Mouse (Mus musculus) heart, adult 2 months (tissue): Measurements from ENCODE around the gene Gtf2h4. TPM values are rescaled to one million over a fixed set of nuclear protein-coding genes. Genes with fewer than 3 reads are reported as not detected.
A peak's percentile ranks its signal among the peaks of the same experiment; 100 is the strongest.

Experiments used
- DNase-seq, 2 experiments: peaks; one replicate each; pipeline ENCODE4 v3.0.0; 2021
- H3K27ac ChIP-seq: fragments of 200-600 bp; 2 replicates; pipeline ENCODE4 v1.8.1; 2022
- H3K27me3 ChIP-seq: fragments of 200-500 bp; 2 replicates; pipeline ENCODE4 v1.6.1; 2012; ENCODE audit warnings: mild to moderate bottlenecking, low read length, inconsistent platforms, mixed read lengths; ENCODE audit not compliant: control insufficient read depth, insufficient read depth
- H3K36me3 ChIP-seq: fragments of 200-500 bp; 2 replicates; pipeline ENCODE4 v1.6.1; 2012; ENCODE audit warnings: low read length, inconsistent platforms; ENCODE audit not compliant: control insufficient read depth, insufficient read depth
- H3K4me1 ChIP-seq: fragments of 200-500 bp; 2 replicates; pipeline ENCODE4 v1.6.1; 2011; ENCODE audit warnings: low read length; ENCODE audit not compliant: control insufficient read depth, insufficient read depth
- H3K4me3 ChIP-seq: fragments of 200-600 bp; 2 replicates; pipeline ENCODE4 v1.8.1; 2022
- H3K79me2 ChIP-seq: fragments of 200-500 bp; replicated peaks from 2 replicates; pipeline ENCODE4 v1.6.1; 2012; ENCODE audit warnings: mild to moderate bottlenecking, inconsistent platforms, low read length, moderate library complexity, mixed read lengths; ENCODE audit not compliant: control insufficient read depth, insufficient read depth
- H3K9ac ChIP-seq: fragments of 200-500 bp; 2 replicates; pipeline ENCODE4 v1.6.1; 2012; ENCODE audit warnings: low read depth, mild to moderate bottlenecking, control low read depth, inconsistent platforms, low read length, mixed read lengths
- CTCF ChIP-seq: fragments of 200-600 bp; IDR thresholded peaks from 2 replicates; pipeline ENCODE4 v1.8.1; 2022; ENCODE audit warnings: antibody characterized with exemption, mild to moderate bottlenecking, moderate library complexity
- EP300 ChIP-seq: fragments of 200-500 bp; IDR thresholded peaks from 2 replicates; pipeline ENCODE4 v1.6.1; 2011; ENCODE audit warnings: low read depth, low read length, control low read depth; ENCODE audit not compliant: insufficient read depth
- POLR2A ChIP-seq: fragments of 200-500 bp; IDR thresholded peaks from 2 replicates; pipeline ENCODE4 v1.6.1; 2011; ENCODE audit warnings: mild to moderate bottlenecking, low read depth, low read length, control low read depth; ENCODE audit not compliant: insufficient read depth
- WGBS: fragments of 180-500 bp; shearing (Covaris S2); methylation state at CpG from one replicate; pipeline ENCODE4 v1.1.7; 2018; 5-methylcytosine and 5-hydroxymethylcytosine counted together
- intact Hi-C: fragments of 180-260 bp; cut with DNase I; formaldehyde crosslinking; loops from one replicate; pipeline ENCODE4 v1.15.1; 2025
- polyA plus RNA-seq: library from polyadenylated mRNA; depleted of rRNA; stranded (reverse); fragments of >200 nt; gene quantifications from 2 replicates; pipeline ENCODE4 v1.2.3, GENCODE M21; 2012
- total RNA-seq, 2 experiments: library from RNA; stranded (reverse); gene quantifications; 2 replicates each; pipeline ENCODE4 v1.2.3; 2021

The Gtf2h4 gene
- total and polyA plus RNA-seq, 3 experiments, result 15.0 to 21.0 (median 20.6) TPM

DNA sequence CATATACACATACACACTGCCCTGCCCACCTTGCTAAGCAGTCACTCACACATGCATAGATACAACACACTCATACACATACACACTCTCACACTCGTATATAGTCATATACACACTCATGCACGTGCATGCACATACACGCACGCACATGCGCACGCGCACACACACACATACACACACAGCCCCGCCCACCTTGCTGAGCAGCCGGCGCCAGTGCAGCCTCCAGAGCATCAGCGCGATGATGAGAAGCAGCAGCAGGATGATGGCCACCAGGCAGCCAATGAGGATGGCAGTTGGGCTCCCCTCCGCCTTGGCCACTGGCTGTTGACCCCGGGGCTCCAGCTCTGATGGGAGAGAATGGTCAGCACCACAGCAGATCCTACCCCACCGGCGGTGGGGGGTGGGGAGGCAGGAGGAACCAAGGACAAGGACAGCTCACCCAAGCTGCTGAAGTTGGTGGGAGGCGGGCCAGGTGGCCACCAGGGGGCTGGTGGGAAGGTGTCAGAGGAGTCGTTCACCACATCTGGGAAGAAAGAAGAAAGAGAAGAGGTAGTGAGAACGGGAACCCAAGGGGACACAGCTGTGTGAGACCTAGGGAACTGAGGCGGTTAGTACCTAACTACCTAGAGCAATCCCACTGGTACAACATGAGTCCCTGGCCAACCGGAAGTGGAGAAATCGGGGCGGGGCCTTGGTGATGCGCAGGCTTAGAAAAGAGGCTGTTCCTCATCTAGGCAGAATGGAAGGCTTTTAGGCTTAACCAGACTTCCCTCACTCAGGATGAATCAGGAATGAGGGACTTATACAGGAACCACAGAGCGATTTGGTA is 15.0 kb upstream of the Gtf2h4 start:
- no peak for DNase-seq
- Histone ChIP-seq H3K36me3 (no peaks in the 10 kb centered on the region), H3K4me1 (no peaks in the 10 kb centered on the region), H3K9ac (no peak overlapping the region), H3K79me2 (no peaks in the 10 kb centered on the region), H3K4me3 (no peak overlapping the region), H3K27me3 (no peaks in the 10 kb centered on the region), H3K27ac (no peak overlapping the region)
- 81% methylated on average over 25 of the region's 25 CpGs for WGBS
- intact Hi-C loops, result no loop called here
- no peak for TF ChIP-seq EP300
- 0 out of 2 replicates have a peak, but pooled peaks have one; percentile 10 for TF ChIP-seq CTCF

DNA sequence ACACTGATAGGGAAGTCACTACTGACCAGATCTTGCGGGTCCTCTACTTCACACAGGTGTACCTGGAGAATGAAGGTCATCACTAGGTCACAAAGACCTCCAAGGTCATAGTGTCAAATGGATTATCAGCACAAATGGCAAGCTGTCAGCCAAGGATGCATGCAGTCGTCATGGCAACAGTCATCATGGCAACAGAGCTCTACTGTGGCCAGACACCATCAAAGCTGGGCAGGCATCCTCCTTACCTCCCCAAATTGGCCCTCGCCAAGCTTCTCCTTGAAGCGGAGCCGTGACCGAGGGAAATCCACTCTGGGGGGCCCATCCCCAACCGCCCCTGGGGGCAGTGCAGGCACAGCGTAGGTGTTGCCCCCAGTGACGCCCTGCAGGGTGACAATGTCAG is 11.5 kb upstream of the Gtf2h4 start:
- Histone ChIP-seq H3K4me3 (no peak overlapping the region), H3K79me2 (no peaks in the 10 kb centered on the region), H3K36me3 (no peaks in the 10 kb centered on the region), H3K27ac (no peak overlapping the region), H3K4me1 (no peaks in the 10 kb centered on the region), H3K27me3 (no peaks in the 10 kb centered on the region), H3K9ac (no peak overlapping the region)
- no peak for TF ChIP-seq EP300
- no peak for TF ChIP-seq POLR2A
- TF ChIP-seq CTCF, result no peak
- intact Hi-C loops, result no loop called here
- DNase-seq, result no peak
- WGBS, result 68% methylated on average over 9 of the region's 9 CpGs

DNA sequence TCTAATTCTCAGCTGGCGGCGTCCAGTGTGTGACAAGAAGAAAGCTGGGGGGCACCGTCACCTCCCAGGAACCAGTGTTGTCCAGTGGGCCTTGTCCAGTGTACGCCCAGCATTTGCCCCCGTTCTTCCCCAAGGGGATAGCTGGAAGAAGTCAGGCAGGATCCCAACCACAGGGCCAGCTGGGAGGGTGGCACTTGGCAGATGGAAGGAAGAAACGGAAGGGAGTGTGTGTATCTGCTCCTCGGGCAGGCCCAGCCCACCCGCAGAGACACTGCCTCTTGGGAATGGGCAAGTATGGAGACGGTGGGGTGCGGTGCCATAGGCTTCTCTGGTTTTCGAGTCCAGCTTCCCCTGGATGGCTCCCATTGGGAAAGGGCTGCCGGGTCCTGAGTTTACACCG is 8.4 kb upstream of the Gtf2h4 start:
- no peaks in the 10 kb centered on the region for H3K4me1 ChIP-seq
- no peaks in the 10 kb centered on the region for H3K79me2 ChIP-seq
- DNase-seq, result peak in 1 of 2 experiments; percentile 14
- WGBS, result 70% methylated on average over 13 of the region's 13 CpGs
- H3K27ac ChIP-seq, result no peak overlapping the region
- H3K9ac ChIP-seq, result no peak overlapping the region
- H3K36me3 ChIP-seq, result no peaks in the 10 kb centered on the region
- H3K4me3 ChIP-seq, result no peak overlapping the region
- TF ChIP-seq CTCF (no peak), POLR2A (no peak), EP300 (no peak)
- H3K27me3 ChIP-seq, result no peaks in the 10 kb centered on the region
- intact Hi-C loops, result no loop called here

DNA sequence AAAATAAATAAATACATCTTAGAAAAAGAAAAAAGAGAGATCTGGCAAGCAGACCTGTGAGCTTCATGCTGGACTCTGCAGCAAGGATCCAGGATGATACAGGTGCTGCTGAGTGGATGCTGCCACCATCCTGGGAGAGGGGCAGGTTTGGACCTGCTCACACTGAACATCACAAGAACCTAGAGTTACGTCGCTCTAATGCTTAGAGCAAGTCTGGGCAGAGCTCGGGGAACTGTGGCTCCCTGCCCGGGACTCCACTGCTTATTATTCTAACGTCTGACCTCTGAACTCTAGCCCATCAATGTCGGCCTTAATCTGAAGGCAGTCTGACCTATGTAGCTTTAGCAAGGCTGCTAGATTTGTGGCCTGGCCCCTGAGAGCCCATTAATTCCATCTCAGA is 7.1 kb upstream of the Gtf2h4 start:
- Histone ChIP-seq H3K27me3 (no peaks in the 10 kb centered on the region), H3K79me2 (no peaks in the 10 kb centered on the region), H3K36me3 (no peaks in the 10 kb centered on the region), H3K4me3 (no peak overlapping the region), H3K4me1 (no peaks in the 10 kb centered on the region), H3K27ac (no peak overlapping the region), H3K9ac (no peak overlapping the region)
- TF ChIP-seq EP300, result no peak
- TF ChIP-seq POLR2A, result no peak
- TF ChIP-seq CTCF, result no peak
- 44% methylated on average over 6 of the region's 6 CpGs for WGBS
- intact Hi-C loops, result no loop called here
- DNase-seq, result no peak

GRCm38 (mm10) chr17:35672527-35672926 is 1.0 kb downstream of the Gtf2h4 start:
- TF ChIP-seq POLR2A, result no peak
- no peak overlapping the region for H3K9ac ChIP-seq
- H3K27me3 ChIP-seq, result no peaks in the 10 kb centered on the region
- H3K79me2 ChIP-seq, result no peaks in the 10 kb centered on the region
- no peaks in the 10 kb centered on the region for H3K36me3 ChIP-seq
- no peak overlapping the region for H3K4me3 ChIP-seq
- H3K4me1 ChIP-seq, result peaks cover 1% of the 10 kb centered on the region; the same call in 1 of the 2 replicates
- no peak overlapping the region for H3K27ac ChIP-seq
- intact Hi-C loops, result no loop called here
- DNase-seq, result no peak
- 92% methylated on average over 6 of the region's 6 CpGs for WGBS

GRCm38 (mm10) chr17:35671846-35672245 is 1.7 kb downstream of the Gtf2h4 start:
- no peaks in the 10 kb centered on the region for H3K79me2 ChIP-seq
- H3K9ac ChIP-seq, result no peak overlapping the region
- H3K27me3 ChIP-seq, result no peaks in the 10 kb centered on the region
- H3K4me3 ChIP-seq, result no peak overlapping the region
- no peak for TF ChIP-seq CTCF
- TF ChIP-seq POLR2A, result no peak
- no peak for TF ChIP-seq EP300
- H3K4me1 ChIP-seq, result peaks cover 1% of the 10 kb centered on the region; the same call in 1 of the 2 replicates
- no peaks in the 10 kb centered on the region for H3K36me3 ChIP-seq
- whole genome bisulfite sequencing, result 90% methylated on average over 6 of the region's 6 CpGs
- H3K27ac ChIP-seq, result no peak overlapping the region
- DNase-seq, result no peak
- intact Hi-C loops, result no loop called here
